Mouse (Mus musculus) MEL (cell line): ENCODE measurements at regions not wholly inside any gene's neighbourhood (a gene's known extent, or its start where the extent isn't known, plus 50 kb on each side); places are given as distances from the start of the nearest gene placed in this dataset.

Source experiments
- DNase-seq: peaks from one replicate; pipeline ENCODE4 v3.0.0; 2011; ENCODE audit warnings: low read depth, low spot score
- H3K27ac ChIP-seq: 2 replicates; pipeline ENCODE4 v1.5.1; 2012; ENCODE audit warnings: low read depth, mild to moderate bottlenecking, control low read depth, low read length, moderate library complexity; ENCODE audit not compliant: control insufficient read depth
- H3K27me3 ChIP-seq, 2 experiments: fragments of 150-350 bp in 1 of 2; sonication (generic) in 1 of 2; 2 replicates each; pipeline ENCODE4 v1.6.1; 2012; ENCODE audit warnings: low read length in 2 of 2, mild to moderate bottlenecking in 2 of 2, improper control_type of control experiment in 1 of 2, moderate library complexity in 1 of 2; ENCODE audit not compliant: insufficient read depth in 2 of 2, control insufficient read depth in 1 of 2
- H3K36me3 ChIP-seq, 2 experiments: 2 replicates each; pipeline ENCODE4 v1.6.1; 2012 to 2014; ENCODE audit warnings: low read length in 2 of 2, improper control_type of control experiment in 1 of 2, inconsistent platforms in 1 of 2, mild to moderate bottlenecking in 1 of 2; ENCODE audit not compliant: insufficient read depth in 2 of 2, control insufficient read depth in 1 of 2
- H3K4me1 ChIP-seq, 2 experiments: fragments of 150-350 bp in 1 of 2; sonication (generic) in 1 of 2; 2 replicates each; pipeline ENCODE4 v1.6.1; 2012; ENCODE audit warnings: low read length in 2 of 2, improper control_type of control experiment in 1 of 2, mild to moderate bottlenecking in 1 of 2; ENCODE audit not compliant: insufficient read depth in 2 of 2, control insufficient read depth in 1 of 2
- H3K4me3 ChIP-seq, 2 experiments: fragments of 150-350 bp in 1 of 2; sonication (generic) in 1 of 2; 2 replicates each; pipeline ENCODE4 v1.5.1; 2012; ENCODE audit warnings: low read depth in 2 of 2, low read length in 2 of 2, mild to moderate bottlenecking in 2 of 2, moderate library complexity in 2 of 2, control low read depth in 1 of 2, improper control_type of control experiment in 1 of 2; ENCODE audit not compliant: control insufficient read depth in 1 of 2, insufficient read depth in 1 of 2
- H3K79me2 ChIP-seq: 2 replicates; pipeline ENCODE4 v1.6.1; 2012; ENCODE audit warnings: mild to moderate bottlenecking, low read length, moderate library complexity; ENCODE audit not compliant: control insufficient read depth, poor library complexity, insufficient read depth
- H3K9ac ChIP-seq: 2 replicates; pipeline ENCODE4 v1.6.1; 2012; ENCODE audit warnings: low read depth, mild to moderate bottlenecking, control low read depth, low read length, moderate library complexity; ENCODE audit not compliant: control insufficient read depth, poor library complexity, severe bottlenecking
- H3K9me3 ChIP-seq: fragments of 150-350 bp; sonication (generic); replicated peaks from 2 replicates; pipeline ENCODE4 v1.6.1; 2012; ENCODE audit warnings: mild to moderate bottlenecking, low read length, improper control_type of control experiment, moderate library complexity; ENCODE audit not compliant: insufficient read depth
- BHLHE40 ChIP-seq: IDR thresholded peaks from 2 replicates; pipeline ENCODE4 v1.6.1; 2012; ENCODE audit warnings: low read depth, mild to moderate bottlenecking, inconsistent platforms, low read length, improper control_type of control experiment, borderline replicate concordance
- CHD2 ChIP-seq: IDR thresholded peaks from 2 replicates; pipeline ENCODE4 v1.6.1; 2011; ENCODE audit warnings: low read length, improper control_type of control experiment
- ELF1 ChIP-seq: IDR thresholded peaks from 2 replicates; pipeline ENCODE4 v1.6.1; 2014; ENCODE audit warnings: low read depth, mild to moderate bottlenecking, inconsistent platforms, low read length, improper control_type of control experiment, moderate library complexity
- EP300 ChIP-seq, 2 experiments: IDR thresholded peaks; 2 replicates each; pipeline ENCODE4 v1.6.1; 2011; ENCODE audit warnings: improper control_type of control experiment in 2 of 2, low read length in 2 of 2, low read depth in 1 of 2, mild to moderate bottlenecking in 1 of 2
- ETS1 ChIP-seq: IDR thresholded peaks from 2 replicates; pipeline ENCODE4 v1.6.1; 2012; ENCODE audit warnings: low read depth, mild to moderate bottlenecking, inconsistent platforms, low read length, improper control_type of control experiment, moderate library complexity
- JUND ChIP-seq: IDR thresholded peaks from 2 replicates; pipeline ENCODE4 v1.6.1; 2011; ENCODE audit warnings: low read depth, mild to moderate bottlenecking, improper control_type of control experiment, low read length
- KAT2A ChIP-seq: conservative IDR thresholded peaks from 2 replicates; pipeline ENCODE4 v1.6.1; 2012; ENCODE audit warnings: low read depth, low read length, improper control_type of control experiment, inconsistent platforms
- MAFK ChIP-seq: IDR thresholded peaks from 2 replicates; pipeline ENCODE4 v1.6.1; 2011; ENCODE audit warnings: low read depth, mild to moderate bottlenecking, low read length, improper control_type of control experiment, borderline replicate concordance
- MAX ChIP-seq: IDR thresholded peaks from 2 replicates; pipeline ENCODE4 v1.6.1; 2011; ENCODE audit warnings: low read length, improper control_type of control experiment
- MAZ ChIP-seq: IDR thresholded peaks from 2 replicates; pipeline ENCODE4 v1.6.1; 2012; ENCODE audit warnings: low read depth, mild to moderate bottlenecking, inconsistent platforms, low read length, improper control_type of control experiment
- MEF2A ChIP-seq: IDR thresholded peaks from 2 replicates; pipeline ENCODE4 v1.6.1; 2014; ENCODE audit warnings: low read depth, mild to moderate bottlenecking, inconsistent platforms, low read length, improper control_type of control experiment; ENCODE audit not compliant: poor library complexity, insufficient replicate concordance, severe bottlenecking; ENCODE audit errors: extremely low read depth
- MXI1 ChIP-seq: IDR thresholded peaks from 2 replicates; pipeline ENCODE4 v1.6.1; 2011; ENCODE audit warnings: mild to moderate bottlenecking, low read depth, low read length, improper control_type of control experiment
- MYB ChIP-seq: IDR thresholded peaks from 2 replicates; pipeline ENCODE4 v1.6.1; 2011; ENCODE audit warnings: mild to moderate bottlenecking, low read depth, low read length, improper control_type of control experiment
- MYC ChIP-seq: IDR thresholded peaks from 2 replicates; pipeline ENCODE4 v1.6.1; 2011; ENCODE audit warnings: low read depth, mild to moderate bottlenecking, low read length, improper control_type of control experiment, moderate library complexity
- NRF1 ChIP-seq: IDR thresholded peaks from 2 replicates; pipeline ENCODE4 v1.6.1; 2014; ENCODE audit warnings: low read depth, mild to moderate bottlenecking, inconsistent platforms, low read length, improper control_type of control experiment, moderate library complexity; ENCODE audit not compliant: poor library complexity, insufficient read depth, severe bottlenecking
- POLR2A ChIP-seq, 2 experiments: IDR thresholded peaks; 2 replicates each; pipeline ENCODE4 v1.6.1; 2011 to 2012; ENCODE audit warnings: low read length in 2 of 2, mild to moderate bottlenecking in 2 of 2, control low read depth in 1 of 2, improper control_type of control experiment in 1 of 2, low read depth in 1 of 2, moderate library complexity in 1 of 2; ENCODE audit not compliant: control insufficient read depth in 1 of 2, insufficient read depth in 1 of 2, poor library complexity in 1 of 2
- POLR2AphosphoS5 ChIP-seq: IDR thresholded peaks from 2 replicates; pipeline ENCODE4 v1.6.1; 2012; ENCODE audit warnings: low read depth, borderline replicate concordance, mild to moderate bottlenecking, inconsistent platforms, low read length, moderate library complexity, mixed read lengths
- RAD21 ChIP-seq: IDR thresholded peaks from 2 replicates; pipeline ENCODE4 v1.6.1; 2011; ENCODE audit warnings: mild to moderate bottlenecking, low read depth, low read length, improper control_type of control experiment
- RCOR1 ChIP-seq: IDR thresholded peaks from 2 replicates; pipeline ENCODE4 v1.6.1; 2012; ENCODE audit warnings: low read depth, mild to moderate bottlenecking, inconsistent platforms, low read length, improper control_type of control experiment
- SIN3A ChIP-seq: IDR thresholded peaks from 2 replicates; pipeline ENCODE4 v1.6.1; 2012; ENCODE audit warnings: low read length, improper control_type of control experiment, inconsistent platforms
- SMC3 ChIP-seq: IDR thresholded peaks from 2 replicates; pipeline ENCODE4 v1.6.1; 2011; ENCODE audit warnings: low read depth, low read length, improper control_type of control experiment
- TAL1 ChIP-seq: IDR thresholded peaks from 2 replicates; pipeline ENCODE4 v1.6.1; 2012; ENCODE audit warnings: mild to moderate bottlenecking, inconsistent platforms, low read length, moderate library complexity, mixed read lengths
- TCF12 ChIP-seq: IDR thresholded peaks from 2 replicates; pipeline ENCODE4 v1.6.1; 2014; ENCODE audit warnings: low read depth, mild to moderate bottlenecking, inconsistent platforms, low read length, improper control_type of control experiment, moderate library complexity
- USF1 ChIP-seq: IDR thresholded peaks from 2 replicates; pipeline ENCODE4 v1.6.1; 2014; ENCODE audit warnings: low read depth, mild to moderate bottlenecking, inconsistent platforms, low read length, improper control_type of control experiment, moderate library complexity
- USF2 ChIP-seq, 2 experiments: IDR thresholded peaks; 2 replicates each; pipeline ENCODE4 v1.6.1; 2011 to 2012; ENCODE audit warnings: improper control_type of control experiment in 2 of 2, low read length in 2 of 2, borderline replicate concordance in 1 of 2, inconsistent platforms in 1 of 2, low read depth in 1 of 2, mild to moderate bottlenecking in 1 of 2; ENCODE audit not compliant: insufficient read depth in 1 of 2
- ZC3H11A ChIP-seq: IDR thresholded peaks from 2 replicates; pipeline ENCODE4 v1.6.1; 2012; ENCODE audit warnings: low read depth, mild to moderate bottlenecking, inconsistent platforms, low read length, improper control_type of control experiment
- ZKSCAN1 ChIP-seq: IDR thresholded peaks from 2 replicates; pipeline ENCODE4 v1.6.1; 2012; ENCODE audit warnings: low read depth, mild to moderate bottlenecking, inconsistent platforms, low read length, improper control_type of control experiment, moderate library complexity
- ZMIZ1 ChIP-seq: IDR thresholded peaks from 2 replicates; pipeline ENCODE4 v1.6.1; 2012; ENCODE audit warnings: low read depth, mild to moderate bottlenecking, inconsistent platforms, low read length, improper control_type of control experiment, moderate library complexity

DNA sequence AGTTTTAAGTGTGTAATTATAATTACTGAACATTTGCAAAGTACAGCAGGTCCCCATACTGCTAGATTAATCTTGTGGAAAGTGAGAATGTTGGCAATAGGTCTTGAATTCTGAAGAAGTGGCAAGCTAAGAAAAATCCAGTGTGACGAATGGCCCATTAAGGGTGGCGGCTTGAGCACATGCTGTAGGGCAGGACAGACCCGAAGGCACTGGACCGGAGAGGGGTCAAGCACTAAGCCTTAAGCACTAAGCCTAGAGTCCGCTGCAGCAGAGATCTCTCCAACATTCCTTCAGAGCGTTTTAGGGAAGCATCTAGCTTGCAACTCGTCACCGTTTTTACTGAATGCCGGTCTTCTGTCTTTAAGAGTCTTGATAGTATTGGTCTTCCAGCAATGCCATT is 105.6 kb downstream of the Aldh8a1 start:
- H3K4me3 ChIP-seq: no peak overlapping the region
- H3K27ac ChIP-seq: no peak overlapping the region
- H3K79me2 ChIP-seq: no peaks in the 10 kb centered on the region
- peaks cover 0 to 21% of the 10 kb centered on the region in 2 experiments; a peak in 2 of 4 replicates for H3K36me3 ChIP-seq
- TF ChIP-seq MAX (no peak), RAD21 (no peak), MAFK (no peak), KAT2A (no peak), USF2 (IDR thresholded peaks at IDR 0.05; ENCODE audit: borderline replicate concordance in 1 of 2, insufficient read depth in 1 of 2, low read depth in 1 of 2, low read length in 2 of 2) (no peak), ELF1 (no peak), ZC3H11A (no peak), MYB (no peak), TCF12 (no peak), JUND (no peak), POLR2A (IDR thresholded peaks at IDR 0.05; ENCODE audit: control insufficient read depth in 1 of 2, insufficient read depth in 1 of 2, low read depth in 1 of 2, low read length in 2 of 2, poor library complexity in 1 of 2) (no peak), ETS1 (no peak), EP300 (IDR thresholded peaks at IDR 0.05; ENCODE audit: low read depth in 1 of 2, low read length in 2 of 2) (no peak), POLR2AphosphoS5 (no peak), NRF1 (no peak), MXI1 (no peak), MEF2A (no peak), MAZ (no peak)
- no peaks in the 10 kb centered on the region for H3K9me3 ChIP-seq
- H3K9ac ChIP-seq: no peak overlapping the region
- H3K27me3 ChIP-seq: no peaks in the 10 kb centered on the region
- no peak for DNase-seq
- peaks cover 12 to 13% of the 10 kb centered on the region in 2 experiments for H3K4me1 ChIP-seq

DNA sequence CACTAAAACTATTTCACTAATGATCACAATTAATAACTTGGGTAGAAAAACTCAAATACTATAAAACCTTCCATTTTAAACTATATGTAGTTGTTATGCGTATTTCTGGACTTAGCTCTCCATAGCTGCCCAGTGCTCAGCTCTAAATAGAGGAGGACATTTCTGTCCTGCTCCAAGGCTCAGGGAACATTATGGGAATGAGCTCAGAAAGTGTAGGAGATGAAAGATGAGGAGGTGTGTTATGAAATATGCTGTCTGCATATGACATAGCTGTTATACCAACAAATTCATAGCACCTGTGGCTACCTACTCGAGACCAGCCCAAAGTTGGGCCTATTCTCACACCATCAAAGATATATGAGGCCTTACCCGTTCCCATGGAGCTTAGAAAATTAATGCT is 106.3 kb downstream of the Aldh8a1 start:
- TF ChIP-seq TAL1 (no peak), ZKSCAN1 (no peak), SMC3 (no peak), MAFK (no peak), CHD2 (no peak), ZC3H11A (no peak), RCOR1 (no peak), MYC (no peak), JUND (no peak), NRF1 (no peak), EP300 (IDR thresholded peaks at IDR 0.05; ENCODE audit: low read depth in 1 of 2, low read length in 2 of 2) (no peak), MAX (no peak), USF1 (no peak), ZMIZ1 (no peak), SIN3A (no peak), BHLHE40 (no peak), TCF12 (no peak), ELF1 (no peak)
- TF ChIP-seq, all 39 proteins: peak for 0
- no peak overlapping the region for H3K4me3 ChIP-seq
- no peaks in the 10 kb centered on the region for H3K27me3 ChIP-seq
- no peaks in the 10 kb centered on the region for H3K79me2 ChIP-seq
- peaks cover 6 to 12% of the 10 kb centered on the region in 2 experiments; a peak in 3 of 4 replicates for H3K4me1 ChIP-seq
- no peak for DNase-seq
- H3K9ac ChIP-seq: no peak overlapping the region
- no peaks in the 10 kb centered on the region for H3K9me3 ChIP-seq
- H3K36me3 ChIP-seq: peaks cover 0 to 13% of the 10 kb centered on the region in 2 experiments; a peak in 2 of 4 replicates
- H3K27ac ChIP-seq: no peak overlapping the region
